Mouse (Mus musculus) T-helper 2 cell (primary cell): ENCODE measurements around the gene Rab6a.

Experiments used
- in situ Hi-C: fragments of 300-600 bp; cut with MboI, MseI; formaldehyde crosslinking; loops from one replicate; pipeline ENCODE4 v1.15.1; 2025; ENCODE audit warnings: high pct_unique_total_duplicates

Rab6a gene

GRCm38 (mm10) chr7:100622277-100622676 is 15.1 kb downstream of the Rab6a start:
- in situ Hi-C loops = no loop called here

- in situ Hi-C loops = no loop called here
Observed at GRCm38 (mm10) chr7:100624538-100624937, 17.3 kb downstream of the Rab6a start.

- in situ Hi-C loops = no loop called here
Observed at GRCm38 (mm10) chr7:100637657-100638056, 30.4 kb downstream of the Rab6a start.

GRCm38 (mm10) chr7:100642413-100642812 is 35.2 kb downstream of the Rab6a start:
- in situ Hi-C loops = no loop called here

- in situ Hi-C loops = no loop called here
Observed at GRCm38 (mm10) chr7:100645147-100645546, 37.9 kb downstream of the Rab6a start.

GRCm38 (mm10) chr7:100649095-100649494 is 41.9 kb downstream of the Rab6a start:
- in situ Hi-C loops = no loop called here

GRCm38 (mm10) chr7:100649826-100650225 is 42.6 kb downstream of the Rab6a start:
- in situ Hi-C loops = no loop called here

- in situ Hi-C loops = no loop called here
Observed at GRCm38 (mm10) chr7:100650421-100650820, 43.2 kb downstream of the Rab6a start.

GRCm38 (mm10) chr7:100651011-100651410 is 43.8 kb downstream of the Rab6a start:
- in situ Hi-C loops = no loop called here

GRCm38 (mm10) chr7:100653480-100654266 is 46.5 kb downstream of the Rab6a start:
- in situ Hi-C loops = no loop called here

- in situ Hi-C loops = no loop called here
Observed at GRCm38 (mm10) chr7:100654441-100654840, 47.2 kb downstream of the Rab6a start.

- in situ Hi-C loops = no loop called here
Observed at GRCm38 (mm10) chr7:100656739-100657138, 49.5 kb downstream of the Rab6a start.

GRCm38 (mm10) chr7:100658093-100658578 is 50.9 kb downstream of the Rab6a start:
- in situ Hi-C loops = no loop called here

- in situ Hi-C loops = no loop called here
Observed at GRCm38 (mm10) chr7:100661264-100661663, 54.1 kb downstream of the Rab6a start.

- in situ Hi-C loops = no loop called here
Observed at GRCm38 (mm10) chr7:100662231-100662630, 55.0 kb downstream of the Rab6a start, which contains the start of gene Plekhb1. Gene Plekhb1, minus strand, starts transcription at chr7:100662414.

- in situ Hi-C loops = no loop called here
Observed at GRCm38 (mm10) chr7:100663190-100663589, 56.0 kb downstream of the Rab6a start.

GRCm38 (mm10) chr7:100663729-100664304 is 56.6 kb downstream of the Rab6a start:
- in situ Hi-C loops = no loop called here

GRCm38 (mm10) chr7:100670646-100671045 is 63.4 kb downstream of the Rab6a start:
- in situ Hi-C loops = no loop called here

GRCm38 (mm10) chr7:100673452-100673851 is 66.2 kb downstream of the Rab6a start:
- in situ Hi-C loops = no loop called here

GRCm38 (mm10) chr7:100674941-100675340 is 67.7 kb downstream of the Rab6a start:
- in situ Hi-C loops = loop anchor here (5.0 kb wide), 1 partner anchor 97 kb away; no protein-coding TSS in a partner anchor

- in situ Hi-C loops = loop anchor here (5.0 kb wide), 1 partner anchor 94 kb away; no protein-coding TSS in a partner anchor
Observed at GRCm38 (mm10) chr7:100678052-100678451, 70.8 kb downstream of the Rab6a start.

- in situ Hi-C loops = loop anchor here (5.0 kb wide), 1 partner anchor 93 kb away; no protein-coding TSS in a partner anchor
Observed at GRCm38 (mm10) chr7:100678948-100679880, 72.0 kb downstream of the Rab6a start.
